Mouse (Mus musculus) heart, adult 9 months (tissue): ENCODE measurements at regions not wholly inside any gene's neighbourhood (a gene's known extent, or its start where the extent isn't known, plus 50 kb on each side); places are given as distances from the start of the nearest gene placed in this dataset.

Experiments
- DNase-seq, 2 experiments: peaks; one replicate each; pipeline ENCODE4 v3.0.0; 2022; ENCODE audit warnings: low spot score in 2 of 2

DNA sequence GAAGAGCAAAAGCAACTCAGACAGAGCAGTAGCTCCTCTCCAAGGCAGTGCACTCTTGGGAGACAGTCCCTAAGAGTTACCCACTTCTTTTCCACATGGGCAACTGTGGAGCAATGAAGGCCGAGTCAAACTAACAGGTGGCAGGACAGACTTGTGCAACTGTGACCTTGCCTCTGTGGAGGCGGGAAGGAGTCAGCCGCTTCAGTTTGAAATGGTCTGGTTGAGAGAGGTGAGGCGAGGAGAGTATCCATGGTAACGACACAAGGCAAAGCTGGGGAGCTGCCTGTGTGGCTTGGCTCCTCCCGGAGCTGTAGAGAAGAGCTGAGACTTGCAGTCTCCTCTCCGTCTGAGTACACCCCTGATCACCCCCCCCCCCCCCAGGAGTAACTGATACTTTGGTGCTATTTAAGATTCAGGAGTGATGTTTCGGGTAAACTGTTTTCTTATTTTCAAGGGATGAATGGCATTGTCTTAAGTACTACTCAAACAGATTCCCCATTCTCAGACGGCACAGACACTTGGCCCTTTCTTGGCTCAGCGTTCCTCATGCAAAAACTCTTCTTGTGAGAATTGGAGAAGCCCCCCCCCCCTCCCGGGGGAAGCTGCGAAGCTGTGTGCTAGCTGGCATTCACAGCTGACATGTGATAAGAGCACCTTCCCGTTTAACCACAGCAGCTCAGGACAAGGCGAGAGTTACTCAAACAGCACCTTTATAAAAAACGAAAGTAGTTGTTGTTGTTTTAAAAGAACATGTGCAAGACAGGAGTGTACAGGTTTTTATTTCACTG lies 54.9 kb upstream of the Chst1 start:
- no peak for DNase-seq

GRCm38 (mm10) chr2:92540841-92541240 lies 58.7 kb upstream of the Chst1 start:
- no peak for DNase-seq

DNA sequence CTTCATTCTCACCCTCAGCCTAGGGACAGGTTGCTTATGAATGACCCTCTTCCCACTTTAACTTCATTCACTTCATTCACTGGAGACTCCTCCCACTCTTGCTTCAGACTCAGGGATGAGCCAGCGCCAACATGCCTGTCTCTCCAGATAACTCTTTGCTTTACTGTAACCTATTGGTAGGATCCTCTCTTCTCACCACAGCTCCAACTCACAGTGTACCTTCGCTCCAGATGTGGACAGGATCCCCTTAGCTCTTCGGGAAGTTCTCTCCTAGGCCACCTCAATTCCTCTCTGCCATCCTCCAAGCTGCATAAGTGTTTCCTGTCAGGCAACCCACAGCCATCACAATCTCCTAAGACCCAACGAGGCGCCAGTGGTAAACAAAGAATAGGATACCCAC lies 67.5 kb upstream of the Chst1 start:
- no peak for DNase-seq

DNA sequence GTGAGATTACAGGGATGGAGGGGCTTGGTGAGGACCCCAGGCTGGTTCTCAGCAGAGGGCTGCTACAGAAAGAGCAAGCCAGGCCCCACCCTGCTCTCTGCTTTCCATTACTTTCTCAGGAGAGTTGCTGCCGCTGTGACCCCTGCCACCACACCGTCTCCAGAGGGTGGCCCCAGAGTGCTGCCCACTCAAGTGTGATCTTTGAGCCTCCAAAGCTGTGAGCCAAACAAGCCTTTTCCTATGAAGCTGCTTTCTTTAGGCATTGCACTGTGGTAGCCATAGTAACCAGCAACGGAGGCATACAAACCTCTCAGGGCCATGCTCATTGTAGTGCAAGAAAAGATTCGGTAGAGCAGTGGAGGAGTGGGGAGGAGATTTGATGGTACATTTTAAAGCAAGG lies 68.8 kb upstream of the Chst1 start:
- no peak for DNase-seq

GRCm38 (mm10) chr2:92529670-92530322 lies 69.5 kb upstream of the Slc35c1 start:
- no peak for DNase-seq

- DNase-seq: peak; percentile 84 to 89
Measured at GRCm38 (mm10) chr2:92529071-92529641, 68.8 kb upstream of the Slc35c1 start.

- no peak for DNase-seq
Measured at GRCm38 (mm10) chr2:92528119-92528830, 67.9 kb upstream of the Slc35c1 start.

GRCm38 (mm10) chr2:92526676-92527395 lies 66.5 kb upstream of the Slc35c1 start:
- no peak for DNase-seq

GRCm38 (mm10) chr2:92525628-92526027 lies 65.3 kb upstream of the Slc35c1 start:
- DNase-seq: no peak

DNA sequence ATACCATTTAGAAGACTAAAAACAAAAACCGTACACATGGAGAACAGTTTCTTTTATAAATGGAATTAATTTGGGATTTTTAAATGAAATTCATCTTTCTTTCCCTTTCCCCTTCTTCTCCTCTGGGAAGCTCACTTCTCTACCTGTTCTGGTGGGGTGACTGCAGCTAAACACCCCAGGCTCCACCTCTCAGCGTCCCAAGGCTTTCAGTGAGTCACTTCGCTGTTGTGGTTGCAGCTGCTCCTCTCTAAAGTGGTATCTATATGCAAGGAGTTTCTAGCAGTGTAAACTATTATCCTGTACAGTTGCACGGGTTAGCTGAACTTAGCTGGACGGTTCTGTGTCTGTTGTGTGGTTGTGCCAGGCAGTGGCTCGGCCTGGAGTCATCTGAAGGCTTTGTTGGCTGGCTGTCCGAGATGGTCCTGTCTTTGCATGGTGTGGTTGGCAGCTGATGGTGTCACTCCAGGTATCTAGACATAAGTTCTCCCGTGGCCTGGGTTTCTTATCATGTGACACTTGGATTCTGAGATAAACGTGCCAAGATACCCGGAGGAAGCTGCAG lies 64.8 kb upstream of the Slc35c1 start:
- DNase-seq: no peak

DNA sequence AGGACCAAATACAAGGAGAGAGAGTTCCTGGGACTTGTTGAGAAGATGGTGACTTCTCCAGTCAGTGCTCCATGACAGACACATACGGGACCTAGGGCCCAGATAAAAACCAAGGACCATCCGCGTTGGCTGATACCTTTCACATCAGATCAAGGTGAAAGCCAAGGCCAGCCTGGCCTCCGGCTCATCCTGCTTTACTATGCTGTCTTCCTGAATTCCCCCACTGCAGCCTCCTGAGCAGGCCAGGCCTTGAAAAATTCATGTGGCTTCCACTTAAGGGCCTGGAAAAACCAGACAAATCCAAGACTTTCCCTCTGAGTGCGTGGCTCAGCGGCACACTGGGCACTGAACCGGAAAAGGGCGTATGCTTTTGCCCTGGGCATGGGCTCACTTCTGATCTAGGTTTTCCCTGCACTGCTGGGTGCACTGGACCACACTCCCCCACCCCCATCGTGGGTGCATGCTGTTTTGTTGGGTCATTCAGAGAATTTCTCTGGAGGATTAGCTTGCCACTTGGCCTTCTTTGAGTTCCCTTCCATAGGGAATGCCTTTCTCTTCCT lies 64.1 kb upstream of the Slc35c1 start:
- DNase-seq: no peak

DNA sequence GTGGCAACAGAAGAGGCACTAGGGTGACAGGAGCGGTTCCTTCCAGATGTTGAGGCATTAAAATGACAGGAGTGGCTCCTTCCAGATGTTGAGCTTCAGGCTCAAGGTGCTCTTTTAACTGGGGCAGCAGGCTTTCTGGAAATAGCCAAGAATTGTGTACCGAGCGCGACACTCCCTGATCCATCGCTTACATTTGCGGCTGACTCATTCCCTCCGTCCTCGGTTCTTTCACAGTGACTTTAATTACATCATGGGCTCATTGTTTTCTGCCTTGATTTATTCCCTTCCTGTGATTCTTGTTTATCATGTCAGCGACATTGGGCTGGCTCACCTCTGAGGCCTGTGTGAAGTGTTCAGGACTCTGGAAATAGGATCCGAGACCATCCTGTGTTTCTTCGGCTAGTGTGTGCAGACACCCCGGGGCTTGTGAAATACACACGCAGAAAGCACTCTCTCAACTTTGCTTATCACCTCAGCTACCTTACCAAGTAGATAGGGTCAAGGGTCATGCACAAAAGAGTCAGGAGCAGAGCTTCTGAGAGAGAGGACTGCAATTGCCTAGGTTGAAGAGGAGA lies 63.1 kb upstream of the Slc35c1 start:
- DNase-seq: no peak

- DNase-seq: no peak
Measured at GRCm38 (mm10) chr2:92521527-92521926, 61.2 kb upstream of the Slc35c1 start.

DNA sequence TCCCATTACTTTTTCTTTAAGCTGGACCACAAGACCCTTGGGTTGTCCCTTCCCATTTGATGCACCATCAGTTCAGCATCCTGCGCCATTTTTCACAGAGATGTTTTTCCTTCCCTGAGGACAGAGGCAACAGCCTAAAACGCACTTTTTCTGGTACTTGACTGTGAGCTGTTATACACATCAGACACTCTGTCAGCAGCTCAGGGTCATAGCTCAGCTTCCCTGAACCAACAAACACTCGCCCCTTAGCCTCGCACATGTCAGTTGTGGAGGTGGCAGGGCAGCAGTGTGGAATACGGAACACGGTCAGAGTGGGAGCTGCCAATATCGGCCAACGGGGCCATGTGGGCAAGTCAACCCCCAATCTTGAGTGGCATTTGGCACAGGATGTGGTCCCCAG lies 59.1 kb upstream of the Slc35c1 start:
- no peak for DNase-seq

DNA sequence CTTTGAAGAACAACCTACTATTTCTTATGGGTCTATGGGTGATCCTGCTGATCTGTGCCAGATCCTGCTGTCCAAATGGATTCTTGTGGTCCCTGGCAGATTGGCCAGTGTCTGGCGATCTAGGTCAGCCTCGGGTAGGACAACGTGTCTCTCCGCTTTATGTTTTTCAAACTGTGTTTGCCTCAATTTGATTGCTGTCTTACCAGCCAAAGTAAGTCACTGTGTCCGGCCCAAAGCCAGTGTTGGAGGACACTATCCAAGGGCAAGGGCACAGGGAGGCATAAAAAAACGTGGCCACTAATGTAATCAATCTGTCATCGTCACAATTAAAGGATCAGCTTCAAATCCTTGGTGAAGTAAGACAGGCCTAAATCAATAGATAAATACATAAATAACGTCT lies 58.6 kb upstream of the Slc35c1 start:
- no peak for DNase-seq

- DNase-seq: no peak
Measured at GRCm38 (mm10) chr2:92514961-92515360, 54.6 kb upstream of the Slc35c1 start.

- no peak for DNase-seq
Measured at GRCm38 (mm10) chr2:92511771-92512744, 51.7 kb upstream of the Slc35c1 start.
